Mouse (Mus musculus) limb, embryonic 10.5 days (tissue): Measurements from ENCODE around the gene Cers2. TPM values are rescaled to one million over a fixed set of nuclear protein-coding genes. Genes with fewer than 3 reads are reported as not detected.

Experiments used
- polyA plus RNA-seq: library from polyadenylated mRNA; unstranded; fragments of >200 nt; fragmentation: Nextera tagmentation; extraction: Ambion mirVana; gene quantifications from 2 replicates; pipeline ENCODE4 v1.2.1, GENCODE M21; 2016

Gene Cers2
- polyA plus RNA-seq, 1 experiment from 2014 or later: 144 TPM

Other genes with a start within 250 kb of the Cers2 start
- 18.6 and 21.7 TPM in 2 replicates for gene Pip5k1a, start 207.9 kb upstream of the Cers2 start, polyA plus RNA-seq
- 297 and 327 TPM in 2 replicates for gene Vps72, start 203.8 kb upstream of the Cers2 start, polyA plus RNA-seq
- gene Tmod4, start 190.3 kb upstream of the Cers2 start, polyA plus RNA-seq: 1.2 and 1.4 TPM in 2 replicates
- gene Scnm1, start 180.8 kb upstream of the Cers2 start, polyA plus RNA-seq: 74.1 and 79.7 TPM in 2 replicates
- 12.6 and 16.2 TPM in 2 replicates for gene Lysmd1, start 180.7 kb upstream of the Cers2 start, polyA plus RNA-seq
- gene Tnfaip8l2, start 172.4 kb upstream of the Cers2 start, polyA plus RNA-seq: 0.35 and 1.9 TPM in 2 replicates
- 8.9 and 15.8 TPM in 2 replicates for gene Sema6c, start 154.3 kb upstream of the Cers2 start, polyA plus RNA-seq
- 11.4 and 13.1 TPM in 2 replicates for gene Gabpb2, start 96.9 kb upstream of the Cers2 start, polyA plus RNA-seq
- gene Cdc42se1, start 86.1 kb upstream of the Cers2 start, polyA plus RNA-seq: 82.6 and 85.3 TPM in 2 replicates
- gene Mllt11, start 82.6 kb upstream of the Cers2 start, polyA plus RNA-seq: 12.0 and 12.3 TPM in 2 replicates
- 0.65 and 0.92 TPM in 2 replicates for gene Gm128, start 73.2 kb upstream of the Cers2 start, polyA plus RNA-seq
- 0.35 and 0.79 TPM in 2 replicates for gene Bnipl, start 63.6 kb upstream of the Cers2 start, polyA plus RNA-seq
- gene Mindy1, start 33.4 kb upstream of the Cers2 start, polyA plus RNA-seq: 25.8 and 33.0 TPM in 2 replicates
- gene Prune1, start 32.7 kb upstream of the Cers2 start, polyA plus RNA-seq: 27.7 and 30.5 TPM in 2 replicates
- 1.2 and 1.6 TPM in 2 replicates for gene Anxa9, start 7.6 kb upstream of the Cers2 start, polyA plus RNA-seq
- gene Setdb1, start 42.4 kb downstream of the Cers2 start, polyA plus RNA-seq: 57.1 and 62.9 TPM in 2 replicates
- not detected in 2 replicates for gene 4930558C23Rik, start 88.0 kb downstream of the Cers2 start, polyA plus RNA-seq
- gene Arnt, start 119.6 kb downstream of the Cers2 start, polyA plus RNA-seq: 32.3 and 43.5 TPM in 2 replicates
- 3.4 and 4.2 TPM in 2 replicates for gene Ctsk, start 184.5 kb downstream of the Cers2 start, polyA plus RNA-seq
- 1.0 and 3.3 TPM in 2 replicates for gene Ctss, start 212.0 kb downstream of the Cers2 start, polyA plus RNA-seq
- gene Hormad1, start 244.9 kb downstream of the Cers2 start, polyA plus RNA-seq: 0.10 TPM in 1 of 2 replicates, not detected in the other